Mouse (Mus musculus) liver, adult 2 months (tissue): ENCODE results near the gene Bcl11b.

Experiments used
- CTCF ChIP-seq: fragments of 200-500 bp; IDR thresholded peaks from 2 replicates; pipeline ENCODE4 v1.5.1; 2011; ENCODE audit warnings: low read depth, low read length, control low read depth
- POLR2A ChIP-seq: fragments of 200-500 bp; IDR thresholded peaks from 2 replicates; pipeline ENCODE4 v1.6.1; 2011; ENCODE audit warnings: low read length, control low read depth; ENCODE audit not compliant: insufficient read depth; ENCODE audit errors: extremely low read depth

DNA sequence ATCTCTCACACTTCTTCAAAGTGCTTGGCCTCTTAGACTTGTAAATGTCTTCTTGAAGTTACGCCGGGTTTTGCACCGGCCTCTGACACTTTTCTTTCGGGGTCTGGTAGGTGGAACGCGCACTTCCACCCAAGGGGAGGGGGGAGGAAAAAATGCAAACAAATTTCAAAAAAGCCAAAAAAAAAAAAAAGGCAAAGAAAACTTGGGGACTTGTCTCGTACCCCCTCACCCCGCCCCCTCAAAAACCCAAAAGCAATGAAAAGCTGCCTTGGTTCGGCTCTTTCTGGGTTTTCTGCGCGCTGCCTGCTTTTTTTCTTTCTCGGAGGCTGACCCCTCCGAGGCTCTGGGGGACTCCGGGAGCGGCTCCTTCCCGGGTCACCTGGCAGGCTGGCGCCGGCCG, at the start of gene Bcl11b:
- TF ChIP-seq CTCF (no peak), POLR2A (no peak)
